Mouse (Mus musculus): ENCODE data around the gene Nrros. TPM values are rescaled to one million over a fixed set of nuclear protein-coding genes. Genes with fewer than 3 reads are reported as not detected.

The Nrros gene
- 22.6 and 23.9 TPM in 2 replicates for polyA plus RNA-seq (2015; fragmentation: Nextera tagmentation; extraction: Ambion mirVana)

GRCm38 (mm10) chr16:32165281-32165821 lies at the start of gene Nrros:
Gene Nrros (minus strand): TSS chr16:32165594.
- no peaks in the 10 kb centered on the region for H3K27me3 ChIP-seq
- peaks cover 16% of the 10 kb centered on the region for H3K36me3 ChIP-seq
- peak within 1 kb of the TSS; percentile 69 for H3K4me3 ChIP-seq (replicated peaks)
- H3K4me2 ChIP-seq, result peak within 1 kb of the TSS; percentile 93
- peak; percentile 58 for DNase-seq
- peak within 1 kb of the TSS; percentile 75 for H3K27ac ChIP-seq
- H3K9ac ChIP-seq, result peak within 1 kb of the TSS; percentile 82
- H3K4me1 ChIP-seq (replicated peaks), result peaks cover 57% of the 10 kb centered on the region
- peak; percentile 81 for ATAC-seq (ENCODE audit: low read depth)
- WGBS (ENCODE audit: insufficient replicate concordance), result under 1% methylated on average over 25 of the region's 25 CpGs
- H3K9me3 ChIP-seq (replicated peaks), result no peaks in the 10 kb centered on the region

- Histone ChIP-seq H3K27ac (no peak overlapping the region), H3K9ac (no peak overlapping the region), H3K27me3 (no peaks in the 10 kb centered on the region), H3K36me3 (no peaks in the 10 kb centered on the region), H3K9me3 (replicated peaks) (no peaks in the 10 kb centered on the region), H3K4me1 (replicated peaks) (no peaks in the 10 kb centered on the region), H3K4me2 (no peak overlapping the region), H3K4me3 (replicated peaks) (no peak overlapping the region)
- WGBS (ENCODE audit: insufficient replicate concordance), result 60% methylated on average over 17 of the region's 17 CpGs
- DNase-seq (no peak), ATAC-seq (ENCODE audit: low read depth) (no peak)
These were observed 49.6 kb upstream of the Nrros start for GRCm38 (mm10) chr16:32214804-32215576.

- no peaks in the 10 kb centered on the region for H3K36me3 ChIP-seq
- H3K9me3 ChIP-seq (replicated peaks), result 0 out of 2 replicates have a peak, but pooled peaks cover 5% of the 10 kb centered on the region
- no peaks in the 10 kb centered on the region for H3K4me1 ChIP-seq (replicated peaks)
- no peak overlapping the region for H3K9ac ChIP-seq
- no peak for DNase-seq
- H3K4me2 ChIP-seq, result no peak overlapping the region
- no peak overlapping the region for H3K4me3 ChIP-seq (replicated peaks)
- no peaks in the 10 kb centered on the region for H3K27me3 ChIP-seq
- no peak for ATAC-seq (ENCODE audit: low read depth)
- no peak overlapping the region for H3K27ac ChIP-seq
These were observed 48.8 kb upstream of the Nrros start for GRCm38 (mm10) chr16:32214156-32214555.

- ATAC-seq (ENCODE audit: low read depth) (no peak), DNase-seq (no peak)
- no peak overlapping the region for H3K4me3 ChIP-seq (replicated peaks)
- H3K9me3 ChIP-seq (replicated peaks), result 0 out of 2 replicates have a peak, but pooled peaks cover 5% of the 10 kb centered on the region
- H3K36me3 ChIP-seq, result no peaks in the 10 kb centered on the region
- no peak overlapping the region for H3K4me2 ChIP-seq
- H3K27me3 ChIP-seq, result no peaks in the 10 kb centered on the region
- no peak overlapping the region for H3K27ac ChIP-seq
- no peak overlapping the region for H3K9ac ChIP-seq
- no peaks in the 10 kb centered on the region for H3K4me1 ChIP-seq (replicated peaks)
- 44% methylated on average over 3 of the region's 3 CpGs for WGBS (ENCODE audit: insufficient replicate concordance)
These were observed 39.5 kb upstream of the Nrros start for GRCm38 (mm10) chr16:32204902-32205301.

GRCm38 (mm10) chr16:32202681-32203080 lies 37.3 kb upstream of the Nrros start:
- peak; percentile 62 for DNase-seq

GRCm38 (mm10) chr16:32201004-32201325 lies 35.6 kb upstream of the Nrros start:
- peak overlapping the region; percentile 56; the same call in 1 of the 2 replicates for H3K9ac ChIP-seq

More at GRCm38 (mm10) chr16:32202681-32203080, 37.3 kb upstream of the Nrros start:
- Histone ChIP-seq H3K4me3 (replicated peaks) (no peak overlapping the region), H3K4me1 (replicated peaks) (no peaks in the 10 kb centered on the region), H3K9me3 (replicated peaks) (no peaks in the 10 kb centered on the region), H3K36me3 (no peaks in the 10 kb centered on the region), H3K27ac (no peak overlapping the region), H3K9ac (no peak overlapping the region), H3K27me3 (no peaks in the 10 kb centered on the region), H3K4me2 (no peak overlapping the region)
- WGBS (ENCODE audit: insufficient replicate concordance), result 34% methylated on average over 6 of the region's 6 CpGs
- peak; percentile 60 for ATAC-seq (ENCODE audit: low read depth)

GRCm38 (mm10) chr16:32200256-32201003 lies 35.0 kb upstream of the Nrros start:
- Histone ChIP-seq H3K27ac (peak overlapping the region; percentile 55), H3K4me3 (replicated peaks) (peak overlapping the region; percentile 44), H3K9me3 (replicated peaks) (no peaks in the 10 kb centered on the region), H3K27me3 (no peaks in the 10 kb centered on the region), H3K4me1 (replicated peaks) (no peaks in the 10 kb centered on the region), H3K4me2 (peak overlapping the region; percentile 34), H3K36me3 (no peaks in the 10 kb centered on the region), H3K9ac (peak overlapping the region; percentile 56)
- DNase-seq (no peak), ATAC-seq (ENCODE audit: low read depth) (no peak)
- WGBS (ENCODE audit: insufficient replicate concordance), result 69% methylated on average over 21 of the region's 21 CpGs

More at GRCm38 (mm10) chr16:32201004-32201325, 35.6 kb upstream of the Nrros start:
- Histone ChIP-seq H3K4me2 (peak overlapping the region; percentile 34; the same call in 1 of the 2 replicates), H3K27me3 (no peaks in the 10 kb centered on the region), H3K36me3 (no peaks in the 10 kb centered on the region), H3K9me3 (replicated peaks) (no peaks in the 10 kb centered on the region), H3K4me1 (replicated peaks) (no peaks in the 10 kb centered on the region), H3K4me3 (replicated peaks) (peak overlapping the region; percentile 44), H3K27ac (no peak overlapping the region)
- DNase-seq (no peak), ATAC-seq (ENCODE audit: low read depth) (no peak)
- 71% methylated on average over 9 of the region's 9 CpGs for WGBS (ENCODE audit: insufficient replicate concordance)

GRCm38 (mm10) chr16:32190011-32190441 lies 24.6 kb upstream of the Nrros start:
- H3K27me3 ChIP-seq, result no peaks in the 10 kb centered on the region
- 13% methylated on average over 12 of the region's 12 CpGs for WGBS (ENCODE audit: insufficient replicate concordance)
- peaks cover 13% of the 10 kb centered on the region; the same call in 1 of the 2 replicates for H3K4me1 ChIP-seq (replicated peaks)
- H3K9me3 ChIP-seq (replicated peaks), result no peaks in the 10 kb centered on the region
- DNase-seq (peak; percentile 16), ATAC-seq (ENCODE audit: low read depth) (0 out of 2 replicates have a peak, but pooled peaks have one; percentile 31)
- no peaks in the 10 kb centered on the region for H3K36me3 ChIP-seq
- H3K27ac ChIP-seq, result peak overlapping the region; percentile 34
- peak overlapping the region; percentile 21; the same call in 1 of the 2 replicates for H3K4me3 ChIP-seq (replicated peaks)
- peak overlapping the region; percentile 22; the same call in 1 of the 2 replicates for H3K9ac ChIP-seq
- peak overlapping the region; percentile 55 for H3K4me2 ChIP-seq

- Histone ChIP-seq H3K4me3 (replicated peaks) (no peak overlapping the region), H3K9ac (no peak overlapping the region), H3K4me1 (replicated peaks) (peaks cover 13% of the 10 kb centered on the region; the same call in 1 of the 2 replicates), H3K27ac (peak overlapping the region; percentile 30), H3K9me3 (replicated peaks) (no peaks in the 10 kb centered on the region), H3K4me2 (peak overlapping the region; percentile 1; the same call in 1 of the 2 replicates), H3K27me3 (no peaks in the 10 kb centered on the region), H3K36me3 (no peaks in the 10 kb centered on the region)
- 16% methylated on average over 6 of the region's 6 CpGs for WGBS (ENCODE audit: insufficient replicate concordance)
- DNase-seq (no peak), ATAC-seq (ENCODE audit: low read depth) (no peak)
These were observed 23.7 kb upstream of the Nrros start for GRCm38 (mm10) chr16:32189109-32189508.

GRCm38 (mm10) chr16:32186056-32186455 lies 20.7 kb upstream of the Nrros start:
- H3K9me3 ChIP-seq (replicated peaks), result no peaks in the 10 kb centered on the region
- H3K4me1 ChIP-seq (replicated peaks), result peaks cover 13% of the 10 kb centered on the region; the same call in 1 of the 2 replicates
- no peak overlapping the region for H3K9ac ChIP-seq
- WGBS (ENCODE audit: insufficient replicate concordance), result 85% methylated on average over 5 of the region's 5 CpGs
- no peaks in the 10 kb centered on the region for H3K36me3 ChIP-seq
- H3K4me3 ChIP-seq (replicated peaks), result no peak overlapping the region
- H3K4me2 ChIP-seq, result no peak overlapping the region
- ATAC-seq (ENCODE audit: low read depth) (no peak), DNase-seq (no peak)
- H3K27me3 ChIP-seq, result no peaks in the 10 kb centered on the region
- no peak overlapping the region for H3K27ac ChIP-seq

GRCm38 (mm10) chr16:32179333-32179901 lies 14.0 kb upstream of the Nrros start, which contains the start of gene Bex6:
Gene Bex6 (plus strand): TSS chr16:32179823.
- Histone ChIP-seq H3K36me3 (no peaks in the 10 kb centered on the region), H3K4me3 (replicated peaks) (no peak within 1 kb of the TSS), H3K4me2 (no peak within 1 kb of the TSS), H3K4me1 (replicated peaks) (peaks cover 26% of the 10 kb centered on the region), H3K27ac (peak within 1 kb of the TSS; percentile 83; the same call in 1 of the 2 replicates), H3K27me3 (no peaks in the 10 kb centered on the region), H3K9me3 (replicated peaks) (no peaks in the 10 kb centered on the region), H3K9ac (no peak within 1 kb of the TSS)
- DNase-seq, result no peak
- no peak for ATAC-seq (ENCODE audit: low read depth)
- WGBS (ENCODE audit: insufficient replicate concordance), result 33% methylated on average over 6 of the region's 6 CpGs
